Mouse (Mus musculus): ENCODE results near the gene Ppp2r5b. TPM values are rescaled to one million over a fixed set of nuclear protein-coding genes. Genes with fewer than 3 reads are reported as not detected.

Gene Ppp2r5b
- polyA plus RNA-seq, 1 experiment from 2014 or later: 22.2 TPM

DNA sequence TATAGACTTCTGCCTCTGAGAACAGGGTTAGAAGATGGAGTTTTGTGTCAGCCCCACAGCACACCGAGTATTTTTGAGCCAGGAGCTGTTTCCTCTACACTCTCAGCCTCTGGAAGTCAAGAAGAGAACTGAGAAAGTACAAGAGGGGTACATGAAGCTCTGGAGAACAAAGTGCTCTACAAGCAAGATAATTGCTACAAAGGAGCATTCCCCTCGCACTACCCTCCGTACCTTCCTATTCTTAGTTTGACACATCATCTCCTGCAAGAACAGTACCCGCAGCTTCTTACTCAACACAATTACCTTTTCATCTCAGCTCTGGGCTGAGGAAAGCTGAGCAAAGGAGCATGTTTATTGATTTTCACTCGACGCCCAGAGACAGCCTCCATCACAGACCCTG is 17.1 kb downstream of the Ppp2r5b start:
- H3K36me3 ChIP-seq (ENCODE audit: control insufficient read depth, insufficient read depth, low read length): no peaks in the 10 kb centered on the region
- no peak overlapping the region for H3K4me3 ChIP-seq (ENCODE audit: low read depth, low read length)
- no peak overlapping the region for H3K4me2 ChIP-seq
- no peak for ATAC-seq (replicated peaks; ENCODE audit: insufficient number of reproducible peaks, low FRiP score, low TSS enrichment)
- H3K9ac ChIP-seq (ENCODE audit: low read depth, low read length): no peak overlapping the region
- WGBS (ENCODE audit: insufficient replicate concordance): 59% methylated on average over 6 of the region's 6 CpGs
- no peaks in the 10 kb centered on the region; the same call in 1 of the 2 replicates for H3K27me3 ChIP-seq (ENCODE audit: control insufficient read depth, insufficient read depth, low read length)
- no peak overlapping the region for H3K27ac ChIP-seq (ENCODE audit: low read depth, low read length)
- H3K4me1 ChIP-seq (ENCODE audit: control insufficient read depth, insufficient read depth, low read length): no peaks in the 10 kb centered on the region
- no peaks in the 10 kb centered on the region for H3K9me3 ChIP-seq (replicated peaks; ENCODE audit: control insufficient read depth, low read length)

DNA sequence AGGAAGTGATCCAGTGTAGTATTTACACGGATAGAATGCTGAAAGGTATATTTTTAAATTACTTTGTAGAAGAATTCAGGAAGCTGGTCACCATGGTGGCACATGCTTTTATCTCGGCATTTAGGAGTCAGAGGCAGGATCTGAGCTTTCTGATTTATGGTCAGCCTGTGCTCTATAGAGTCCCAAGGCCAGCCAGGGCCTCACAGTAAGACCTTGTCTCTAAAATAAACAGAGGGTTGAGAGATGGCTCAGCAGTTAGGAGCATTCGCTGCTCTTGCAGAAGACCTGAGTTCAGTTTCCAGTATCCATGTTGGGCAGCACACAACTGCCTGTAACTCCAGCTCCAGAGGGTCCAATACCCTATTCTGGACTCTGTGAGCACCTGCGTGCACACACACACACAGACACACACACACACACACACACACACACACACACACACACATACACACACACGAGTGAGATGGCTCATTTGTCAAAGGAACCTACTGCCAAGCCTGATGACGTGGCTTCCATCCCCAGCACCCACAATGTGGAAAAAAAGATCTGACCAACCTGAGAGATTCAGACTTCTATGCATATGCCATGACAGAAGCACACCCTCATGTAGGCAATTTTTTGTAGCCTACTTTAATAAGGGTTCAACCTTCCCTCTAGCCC is 19.5 kb downstream of the Ppp2r5b start:
- no peaks in the 10 kb centered on the region for H3K4me1 ChIP-seq (ENCODE audit: control insufficient read depth, insufficient read depth, low read length)
- H3K27ac ChIP-seq (ENCODE audit: low read depth, low read length): no peak overlapping the region
- H3K36me3 ChIP-seq (ENCODE audit: control insufficient read depth, insufficient read depth, low read length): no peaks in the 10 kb centered on the region
- H3K27me3 ChIP-seq (ENCODE audit: control insufficient read depth, insufficient read depth, low read length): no peaks in the 10 kb centered on the region
- H3K9me3 ChIP-seq (replicated peaks; ENCODE audit: control insufficient read depth, low read length): no peaks in the 10 kb centered on the region
- H3K4me2 ChIP-seq: no peak overlapping the region
- no peak for ATAC-seq (replicated peaks; ENCODE audit: insufficient number of reproducible peaks, low FRiP score, low TSS enrichment)
- no peak overlapping the region for H3K4me3 ChIP-seq (ENCODE audit: low read depth, low read length)
- 68% methylated on average over 6 of the region's 6 CpGs for WGBS (ENCODE audit: insufficient replicate concordance)
- H3K9ac ChIP-seq (ENCODE audit: low read depth, low read length): no peak overlapping the region

DNA sequence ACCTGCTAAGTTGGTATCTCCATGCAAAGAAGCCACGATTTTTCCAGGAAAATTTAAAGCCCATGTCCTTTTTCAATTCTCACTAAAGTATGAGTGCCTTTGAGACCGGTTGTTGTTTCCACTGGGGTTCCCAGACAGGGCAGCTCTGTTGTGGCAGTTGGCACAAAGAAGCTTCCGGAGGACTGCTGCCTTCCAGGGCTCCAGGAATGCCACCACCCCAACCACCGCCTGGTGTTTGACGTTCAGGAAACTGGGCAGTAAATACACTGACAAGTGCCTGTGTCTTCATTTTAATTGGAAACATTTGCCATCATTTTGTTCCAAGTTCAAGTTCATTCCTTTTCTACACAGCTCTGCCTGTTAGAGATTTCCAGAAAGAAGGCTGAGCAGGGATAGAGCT is 29.0 kb downstream of the Ppp2r5b start:
- Histone ChIP-seq H3K27ac (ENCODE audit: low read depth, low read length) (no peak overlapping the region), H3K27me3 (ENCODE audit: control insufficient read depth, insufficient read depth, low read length) (no peaks in the 10 kb centered on the region), H3K36me3 (ENCODE audit: control insufficient read depth, insufficient read depth, low read length) (no peaks in the 10 kb centered on the region), H3K9ac (ENCODE audit: low read depth, low read length) (no peak overlapping the region), H3K4me1 (ENCODE audit: control insufficient read depth, insufficient read depth, low read length) (no peaks in the 10 kb centered on the region), H3K9me3 (replicated peaks; ENCODE audit: control insufficient read depth, low read length) (no peaks in the 10 kb centered on the region), H3K4me2 (no peak overlapping the region), H3K4me3 (ENCODE audit: low read depth, low read length) (no peak overlapping the region)
- no peak for ATAC-seq (replicated peaks; ENCODE audit: insufficient number of reproducible peaks, low FRiP score, low TSS enrichment)
- WGBS (ENCODE audit: insufficient replicate concordance): 70% methylated on average over 5 of the region's 5 CpGs

DNA sequence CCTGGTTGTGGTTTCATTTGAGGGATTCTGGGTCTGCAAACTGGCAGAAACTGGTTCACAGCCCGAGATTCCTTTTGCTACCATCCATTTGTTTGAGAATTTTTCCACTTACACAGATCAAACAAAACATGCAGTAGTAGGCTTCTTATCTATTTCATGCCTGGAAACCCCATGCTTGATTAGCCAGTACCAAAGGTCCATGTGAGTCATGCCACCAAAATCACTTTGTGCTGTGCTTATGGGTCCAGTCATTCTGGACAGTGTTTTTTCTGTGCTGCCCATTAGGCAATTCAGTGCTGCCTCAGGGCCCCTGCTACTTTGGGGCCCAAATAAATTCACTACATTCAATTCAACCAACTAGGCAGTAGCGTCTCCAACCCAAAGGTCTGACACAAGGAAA is 31.4 kb downstream of the Ppp2r5b start:
- no peak overlapping the region for H3K4me2 ChIP-seq
- 71% methylated on average over 2 of the region's 2 CpGs for WGBS (ENCODE audit: insufficient replicate concordance)
- H3K9me3 ChIP-seq (replicated peaks; ENCODE audit: control insufficient read depth, low read length): no peaks in the 10 kb centered on the region
- no peak overlapping the region for H3K4me3 ChIP-seq (ENCODE audit: low read depth, low read length)
- H3K27ac ChIP-seq (ENCODE audit: low read depth, low read length): no peak overlapping the region
- no peaks in the 10 kb centered on the region for H3K36me3 ChIP-seq (ENCODE audit: control insufficient read depth, insufficient read depth, low read length)
- no peak for ATAC-seq (replicated peaks; ENCODE audit: insufficient number of reproducible peaks, low FRiP score, low TSS enrichment)
- no peaks in the 10 kb centered on the region for H3K4me1 ChIP-seq (ENCODE audit: control insufficient read depth, insufficient read depth, low read length)
- H3K27me3 ChIP-seq (ENCODE audit: control insufficient read depth, insufficient read depth, low read length): no peaks in the 10 kb centered on the region
- H3K9ac ChIP-seq (ENCODE audit: low read depth, low read length): no peak overlapping the region

DNA sequence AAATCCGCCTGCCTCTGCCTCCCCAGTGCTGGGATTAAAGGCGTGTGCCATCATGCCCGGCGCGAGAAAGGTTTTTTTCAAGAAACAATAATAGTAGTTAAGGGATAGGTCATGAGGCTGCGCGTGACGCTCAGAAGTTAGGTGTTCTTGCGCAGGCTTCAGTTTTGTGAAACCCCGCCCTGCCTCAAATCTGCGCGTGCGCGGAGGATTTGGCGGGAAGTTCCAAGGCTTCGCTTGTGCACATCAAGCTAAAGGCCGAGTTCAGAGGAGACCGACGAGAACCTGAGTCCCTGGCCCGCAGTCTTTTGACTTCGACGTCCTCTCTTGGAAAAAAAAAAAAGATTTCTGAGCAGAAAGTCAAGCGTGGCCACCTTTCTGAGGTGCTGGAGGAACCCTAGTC is 51.5 kb downstream of the Ppp2r5b start, which contains the start of gene Majin:
Gene Majin (plus strand): TSS at position 258 of the 400 bp plus-strand sequence.
- H3K27me3 ChIP-seq (ENCODE audit: control insufficient read depth, insufficient read depth, low read length): no peaks in the 10 kb centered on the region
- H3K4me2 ChIP-seq: no peak within 1 kb of the TSS
- ATAC-seq (replicated peaks; ENCODE audit: insufficient number of reproducible peaks, low FRiP score, low TSS enrichment): no peak
- no peak within 1 kb of the TSS for H3K4me3 ChIP-seq (ENCODE audit: low read depth, low read length)
- no peak within 1 kb of the TSS for H3K27ac ChIP-seq (ENCODE audit: low read depth, low read length)
- H3K9ac ChIP-seq (ENCODE audit: low read depth, low read length): no peak within 1 kb of the TSS
- no peaks in the 10 kb centered on the region for H3K9me3 ChIP-seq (replicated peaks; ENCODE audit: control insufficient read depth, low read length)
- 76% methylated on average over 23 of the region's 23 CpGs for WGBS (ENCODE audit: insufficient replicate concordance)
- H3K36me3 ChIP-seq (ENCODE audit: control insufficient read depth, insufficient read depth, low read length): no peaks in the 10 kb centered on the region
- no peaks in the 10 kb centered on the region for H3K4me1 ChIP-seq (ENCODE audit: control insufficient read depth, insufficient read depth, low read length)

DNA sequence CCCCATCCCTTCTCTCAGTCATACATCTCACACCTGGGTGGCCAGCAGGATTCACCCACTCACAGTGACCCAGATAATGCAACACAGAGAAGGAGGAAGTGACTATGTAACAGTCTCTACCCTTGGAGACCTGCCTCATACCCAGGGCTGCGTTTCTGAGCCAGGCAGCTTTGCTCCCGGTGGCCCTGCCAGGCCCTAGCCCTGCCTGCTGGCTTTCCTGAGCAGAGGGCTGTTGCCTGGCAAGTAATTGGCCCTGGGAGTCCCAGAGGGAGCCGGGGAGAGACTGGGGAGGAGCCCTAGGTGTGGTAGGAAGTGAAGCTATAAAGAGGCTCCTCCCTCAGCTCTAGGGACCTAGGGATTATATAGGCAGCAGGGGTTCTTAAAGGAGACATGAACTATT is 53.1 kb downstream of the Ppp2r5b start:
- no peaks in the 10 kb centered on the region for H3K27me3 ChIP-seq (ENCODE audit: control insufficient read depth, insufficient read depth, low read length)
- no peaks in the 10 kb centered on the region for H3K36me3 ChIP-seq (ENCODE audit: control insufficient read depth, insufficient read depth, low read length)
- no peak overlapping the region for H3K9ac ChIP-seq (ENCODE audit: low read depth, low read length)
- H3K4me1 ChIP-seq (ENCODE audit: control insufficient read depth, insufficient read depth, low read length): no peaks in the 10 kb centered on the region
- H3K9me3 ChIP-seq (replicated peaks; ENCODE audit: control insufficient read depth, low read length): no peaks in the 10 kb centered on the region
- no peak overlapping the region for H3K4me2 ChIP-seq
- no peak overlapping the region for H3K4me3 ChIP-seq (ENCODE audit: low read depth, low read length)
- WGBS (ENCODE audit: insufficient replicate concordance): 28% methylated on average over 3 of the region's 3 CpGs
- no peak overlapping the region for H3K27ac ChIP-seq (ENCODE audit: low read depth, low read length)
- no peak for ATAC-seq (replicated peaks; ENCODE audit: insufficient number of reproducible peaks, low FRiP score, low TSS enrichment)

DNA sequence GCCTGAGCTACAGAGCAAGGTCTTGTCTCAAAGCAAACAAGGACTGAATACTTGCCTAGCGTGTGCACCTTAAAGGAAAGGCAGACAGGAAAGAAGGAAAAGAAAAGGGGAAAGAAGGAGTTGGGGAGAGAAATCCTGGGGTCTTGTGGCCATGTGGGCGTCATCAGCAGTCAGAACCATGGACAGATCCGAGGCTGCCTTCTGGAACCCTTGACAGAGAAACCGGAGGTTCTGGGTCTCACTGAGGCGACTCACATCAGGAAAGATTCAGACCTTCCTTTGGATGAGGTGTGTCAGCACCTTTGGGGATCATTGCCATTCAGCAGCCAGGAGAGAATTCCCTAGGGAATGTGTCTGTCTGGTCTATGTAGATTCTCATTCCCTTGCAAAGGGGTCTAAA is 54.0 kb downstream of the Ppp2r5b start:
- H3K9ac ChIP-seq (ENCODE audit: low read depth, low read length): no peak overlapping the region
- ATAC-seq (replicated peaks; ENCODE audit: insufficient number of reproducible peaks, low FRiP score, low TSS enrichment): no peak
- no peaks in the 10 kb centered on the region for H3K9me3 ChIP-seq (replicated peaks; ENCODE audit: control insufficient read depth, low read length)
- no peaks in the 10 kb centered on the region for H3K36me3 ChIP-seq (ENCODE audit: control insufficient read depth, insufficient read depth, low read length)
- no peaks in the 10 kb centered on the region for H3K4me1 ChIP-seq (ENCODE audit: control insufficient read depth, insufficient read depth, low read length)
- no peak overlapping the region for H3K27ac ChIP-seq (ENCODE audit: low read depth, low read length)
- 17% methylated on average over 5 of the region's 5 CpGs for WGBS (ENCODE audit: insufficient replicate concordance)
- H3K4me3 ChIP-seq (ENCODE audit: low read depth, low read length): no peak overlapping the region
- H3K27me3 ChIP-seq (ENCODE audit: control insufficient read depth, insufficient read depth, low read length): no peaks in the 10 kb centered on the region
- H3K4me2 ChIP-seq: no peak overlapping the region

DNA sequence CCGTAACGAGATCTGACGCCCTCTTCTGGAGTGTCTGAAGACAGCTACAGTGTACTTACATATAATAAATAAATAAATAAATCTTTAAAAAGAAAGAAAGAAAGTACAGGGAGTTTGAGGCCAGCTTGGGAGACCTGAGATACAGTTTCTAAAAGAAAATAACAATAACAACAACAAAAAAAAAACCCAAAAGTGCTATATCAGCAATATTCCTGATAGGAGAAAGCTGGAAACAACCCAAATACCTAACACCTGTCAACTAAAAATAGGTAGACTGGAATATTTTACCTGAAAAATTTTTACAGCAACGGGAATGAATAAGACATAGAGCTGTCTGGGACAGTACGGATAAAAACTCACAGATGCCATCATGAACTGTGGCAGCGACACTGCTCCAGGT is 56.9 kb downstream of the Ppp2r5b start:
- 83% methylated on average over 6 of the region's 6 CpGs for WGBS (ENCODE audit: insufficient replicate concordance)
- H3K4me2 ChIP-seq: no peak overlapping the region
- no peak for ATAC-seq (replicated peaks; ENCODE audit: insufficient number of reproducible peaks, low FRiP score, low TSS enrichment)
- no peaks in the 10 kb centered on the region for H3K4me1 ChIP-seq (ENCODE audit: control insufficient read depth, insufficient read depth, low read length)
- H3K9ac ChIP-seq (ENCODE audit: low read depth, low read length): no peak overlapping the region
- no peaks in the 10 kb centered on the region for H3K9me3 ChIP-seq (replicated peaks; ENCODE audit: control insufficient read depth, low read length)
- H3K36me3 ChIP-seq (ENCODE audit: control insufficient read depth, insufficient read depth, low read length): no peaks in the 10 kb centered on the region
- H3K27me3 ChIP-seq (ENCODE audit: control insufficient read depth, insufficient read depth, low read length): no peaks in the 10 kb centered on the region
- H3K4me3 ChIP-seq (ENCODE audit: low read depth, low read length): no peak overlapping the region
- H3K27ac ChIP-seq (ENCODE audit: low read depth, low read length): no peak overlapping the region
